8 mouse cellular contexts compared by ENCODE assay signal in the genomic region with DNA sequence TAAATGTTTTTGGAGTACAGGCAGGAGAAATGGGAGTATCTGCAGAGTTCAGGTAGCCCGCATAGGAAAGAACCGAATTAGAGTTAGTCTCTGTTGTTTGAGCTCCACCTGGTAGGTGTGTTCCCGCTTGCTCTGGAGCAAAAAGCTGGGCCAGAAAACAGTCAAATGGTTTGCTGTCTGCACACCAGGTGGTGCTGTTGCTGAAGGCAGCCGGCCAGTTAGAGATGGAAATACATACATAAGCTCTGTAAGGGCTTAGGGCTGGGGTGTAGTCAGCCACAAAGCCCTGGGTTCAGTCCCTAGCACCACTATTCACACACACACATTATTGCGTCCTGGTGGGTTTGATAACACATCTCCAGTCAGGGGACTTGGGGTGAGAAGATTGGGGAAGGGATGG. TPM values are rescaled to one million over a fixed set of nuclear protein-coding genes. Genes with fewer than 3 reads are reported as not detected.
DNase-seq lines count a peak whose midpoint lies in the region; TF ChIP-seq lines count a peak whose summit lies in the region.

No protein-coding gene starts in this region.

- no peak overlapping the region for H3K27ac ChIP-seq in heart, adult 2 months
- no peak overlapping the region for H3K27ac ChIP-seq in bone marrow, adult 2 months (ENCODE audit: control insufficient read depth, insufficient read depth, low read depth, low read length, poor library complexity)

- no peaks in the 10 kb centered on the region for H3K27me3 ChIP-seq in heart, adult 2 months (ENCODE audit: control insufficient read depth, insufficient read depth, low read length)

- peak; percentile 69 for TF ChIP-seq CTCF in heart, adult 2 months (IDR thresholded peaks at IDR 0.05)
- TF ChIP-seq CTCF in bone marrow, adult 2 months (IDR thresholded peaks at IDR 0.05; ENCODE audit: control insufficient read depth, insufficient read depth, low read length) = peak; percentile 85

- H3K4me1 ChIP-seq in heart, adult 2 months (ENCODE audit: control insufficient read depth, insufficient read depth, low read length) = peaks cover 5% of the 10 kb centered on the region
- peaks cover 3% of the 10 kb centered on the region; the same call in 1 of the 2 replicates for H3K4me1 ChIP-seq in bone marrow, adult 2 months (ENCODE audit: control insufficient read depth, insufficient read depth, low read length)

- no peaks in the 10 kb centered on the region for H3K36me3 ChIP-seq in heart, adult 2 months (ENCODE audit: control insufficient read depth, insufficient read depth, low read length)

- intact Hi-C loops in heart, adult 2 months (cut with DNase I) = loop anchor here (2.0 kb wide), 1 partner anchor 247 kb away; no protein-coding TSS in a partner anchor

- H3K9ac ChIP-seq in heart, adult 2 months (ENCODE audit: low read depth, low read length) = no peak overlapping the region

- WGBS in heart, adult 2 months = 70% methylated on average over 5 of the region's 5 CpGs
- WGBS in bone marrow, adult 2 months = 55% methylated on average over 5 of the region's 5 CpGs

- DNase-seq in heart, adult 2 months = no peak
- DNase-seq in heart, adult 8-10 months (ENCODE audit: low spot score) = no peak
- peak; percentile 25 for DNase-seq in ovary, postnatal 36 days (ENCODE audit: low spot score)
- DNase-seq in ovary, postnatal 14 days (ENCODE audit: low spot score) = no peak
- DNase-seq in induced T-regulatory cell, adult 2 months (ENCODE audit: low read depth) = peak; percentile 47
- peak; percentile 54 to 60 for DNase-seq in right cerebral cortex, adult 2 months (ENCODE audit: low spot score in 2 of 2)
- DNase-seq in ovary, adult 18-20 months (ENCODE audit: low spot score) = no peak

- no peaks in the 10 kb centered on the region for H3K79me2 ChIP-seq in heart, adult 2 months (replicated peaks; ENCODE audit: control insufficient read depth, insufficient read depth, low read length)

- TF ChIP-seq POLR2A in heart, adult 2 months (IDR thresholded peaks at IDR 0.05; ENCODE audit: insufficient read depth, low read depth, low read length) = no peak
- no peak for TF ChIP-seq POLR2A in bone marrow, adult 2 months (IDR thresholded peaks at IDR 0.05; ENCODE audit: borderline replicate concordance, control insufficient read depth, low read depth, low read length)

- no peak for TF ChIP-seq EP300 in heart, adult 2 months (IDR thresholded peaks at IDR 0.05; ENCODE audit: insufficient read depth, low read depth, low read length)

- H3K4me3 ChIP-seq in heart, adult 2 months = no peak overlapping the region
- no peak overlapping the region for H3K4me3 ChIP-seq in bone marrow, adult 2 months (replicated peaks; ENCODE audit: control insufficient read depth, low read depth, low read length)

RNA-seq across cellular contexts. Expression of a gene that starts 21.4 kb away (rescaled TPM):
- total RNA-seq in heart, adult 2 months (2021) = 1 to 10 TPM; 1.0 to 1.1 TPM
- 0.39 and 0.91 TPM in 2 replicates for polyA plus RNA-seq in heart, adult 2 months (2012; rRNA removed)
- 1 to 10 TPM in 2 of 4 experiments, under 1 TPM in 2; 0.78 to 1.3 (median 0.91) TPM for total RNA-seq in heart, adult 8-10 months (2022)
- 5.5 and 6.4 TPM in 2 replicates for polyA plus RNA-seq in bone marrow, adult 2 months (2011; ENCODE audit: insufficient read depth, insufficient read length, low replicate concordance, missing spikeins)

RNA-seq across cellular contexts. Expression of a gene that starts 21.5 kb away (rescaled TPM):
- 10 to 100 TPM; 15.6 to 18.1 TPM for total RNA-seq in heart, adult 2 months (2021)
- polyA plus RNA-seq in heart, adult 2 months (2012; rRNA removed) = 17.6 and 19.2 TPM in 2 replicates
- total RNA-seq in heart, adult 8-10 months (2022) = 10 to 100 TPM; 16.1 to 20.7 (median 18.9) TPM
- 50.5 and 59.1 TPM in 2 replicates for polyA plus RNA-seq in bone marrow, adult 2 months (2011; ENCODE audit: insufficient read depth, insufficient read length, low replicate concordance, missing spikeins)

RNA-seq across cellular contexts. Expression of a gene that starts 24.3 kb away (rescaled TPM):
- 10 to 100 TPM; 51.6 to 65.4 TPM for total RNA-seq in heart, adult 2 months (2021)
- polyA plus RNA-seq in heart, adult 2 months (2012; rRNA removed) = 24.0 and 42.2 TPM in 2 replicates
- 10 to 100 TPM; 57.5 to 79.0 (median 65.0) TPM for total RNA-seq in heart, adult 8-10 months (2022)
- polyA plus RNA-seq in bone marrow, adult 2 months (2011; ENCODE audit: insufficient read depth, insufficient read length, low replicate concordance, missing spikeins) = 49.8 and 90.6 TPM in 2 replicates

Comparison
In these comparisons a context has a peak if more than half of its experiments do, and no peak if none do; other contexts are left out.
1. DNase-seq: peak in ovary, postnatal 36 days (single experiment), induced T-regulatory cell, adult 2 months (single experiment) and right cerebral cortex, adult 2 months (2 of 2); none in heart, adult 2 months (0 of 2), heart, adult 8-10 months (single experiment), ovary, postnatal 14 days (single experiment) and ovary, adult 18-20 months (single experiment).